Mouse (Mus musculus): ENCODE measurements around the gene Nol10.

Gene Nol10

GRCm38 (mm10) chr12:17348048-17349036 lies at the start of gene Nol10:
Nol10 (plus strand) TSS chr12:17348458.
- peak; percentile 89 for DNase-seq (ENCODE audit: low read depth)

DNA sequence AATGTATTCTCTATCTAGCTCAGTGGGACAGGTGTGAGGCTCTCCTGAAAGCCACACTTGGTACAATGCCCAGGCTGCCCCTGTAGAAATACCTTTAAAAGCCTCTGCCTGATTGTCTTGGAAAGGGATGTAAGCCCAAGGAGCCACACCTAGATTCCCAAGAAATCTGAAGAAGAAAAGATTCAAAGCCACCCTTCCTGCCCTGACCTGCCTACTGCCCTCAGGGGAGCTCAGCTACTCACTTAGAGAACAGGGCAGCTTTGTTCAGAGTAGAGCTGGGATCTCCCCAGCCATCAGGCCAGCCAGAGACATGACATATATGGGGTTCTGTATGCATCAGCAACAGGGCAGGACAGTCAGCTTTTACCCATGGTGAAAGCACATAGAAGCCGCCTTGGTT lies 48.4 kb upstream of the Nol10 start:
- no peak for DNase-seq (ENCODE audit: low read depth)

- DNase-seq (ENCODE audit: low read depth): no peak
Observed at GRCm38 (mm10) chr12:17305445-17305844, 42.8 kb upstream of the Nol10 start.

- DNase-seq (ENCODE audit: low read depth): no peak
Observed at GRCm38 (mm10) chr12:17308246-17308645, 40.0 kb upstream of the Nol10 start.

- DNase-seq (ENCODE audit: low read depth): no peak
Observed at GRCm38 (mm10) chr12:17310852-17311839, 37.1 kb upstream of the Nol10 start.

- peak; percentile 7 for DNase-seq (ENCODE audit: low read depth)
Observed at GRCm38 (mm10) chr12:17316096-17316495, 32.2 kb upstream of the Nol10 start.

DNA sequence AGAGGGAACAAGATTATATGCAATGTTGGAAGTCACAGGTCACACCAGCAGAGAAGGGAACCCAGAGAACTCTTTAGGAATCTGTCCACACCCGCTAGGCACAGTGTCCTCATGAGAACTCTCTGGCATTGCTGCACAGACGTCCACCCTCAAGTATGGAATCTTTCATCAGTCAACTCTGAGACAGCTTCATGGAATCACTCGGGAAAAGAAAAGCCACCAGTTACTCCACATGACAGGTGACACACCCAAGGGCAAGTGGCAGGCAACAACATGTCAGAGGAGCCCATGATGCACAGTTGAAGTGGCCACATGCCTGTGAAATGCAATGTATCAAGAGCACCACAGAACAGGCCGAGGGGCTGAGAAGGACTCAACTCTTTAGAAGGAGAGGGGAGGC lies 30.3 kb upstream of the Nol10 start:
- DNase-seq (ENCODE audit: low read depth): no peak

DNA sequence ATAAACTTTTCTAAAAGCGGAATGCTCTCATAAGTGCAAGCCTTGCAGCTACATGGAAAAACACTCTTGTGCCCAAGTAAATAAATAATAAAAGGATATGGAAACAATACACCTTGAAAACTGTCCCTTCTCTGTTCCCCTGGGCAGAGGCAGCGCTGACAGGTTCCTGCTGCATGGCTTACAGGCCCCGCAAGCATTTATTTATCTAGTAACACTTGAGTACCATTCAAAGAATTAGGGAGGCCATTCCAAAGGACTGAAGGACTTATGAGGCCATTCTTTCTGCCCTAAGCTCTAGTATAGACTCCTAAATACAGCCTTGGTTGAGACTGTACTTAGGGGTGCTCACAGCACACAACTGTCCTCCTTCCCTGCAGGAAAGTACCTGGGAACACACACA lies 29.8 kb upstream of the Nol10 start:
- no peak for DNase-seq (ENCODE audit: low read depth)

- no peak for DNase-seq (ENCODE audit: low read depth)
Observed at GRCm38 (mm10) chr12:17324549-17325470, 23.4 kb upstream of the Nol10 start.

DNA sequence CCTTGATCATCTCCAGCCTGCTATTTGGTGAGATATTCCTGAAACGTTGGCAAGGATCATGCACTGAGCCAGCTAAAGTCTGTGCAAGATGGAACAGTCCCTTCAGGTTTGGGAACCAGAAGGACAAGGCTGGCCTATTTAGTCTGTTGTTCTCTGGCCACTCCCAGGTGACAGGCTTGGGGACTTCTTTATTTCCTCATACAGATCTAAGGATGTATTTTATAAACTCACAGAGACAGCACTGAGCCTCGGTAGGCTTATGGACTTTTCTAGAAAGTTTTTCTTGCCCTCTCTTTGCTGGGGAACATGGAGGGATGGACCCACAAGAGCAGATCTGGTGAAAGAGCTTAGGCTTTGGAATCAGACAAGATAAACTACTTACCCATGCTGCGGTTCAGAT lies 19.0 kb upstream of the Nol10 start, which contains the start of gene Atp6v1c2:
Atp6v1c2 (minus strand) TSS at position 101 of the 400 bp plus-strand sequence.
- DNase-seq (ENCODE audit: low read depth): no peak

GRCm38 (mm10) chr12:17333459-17333858 lies 14.8 kb upstream of the Nol10 start:
- DNase-seq (ENCODE audit: low read depth): no peak

DNA sequence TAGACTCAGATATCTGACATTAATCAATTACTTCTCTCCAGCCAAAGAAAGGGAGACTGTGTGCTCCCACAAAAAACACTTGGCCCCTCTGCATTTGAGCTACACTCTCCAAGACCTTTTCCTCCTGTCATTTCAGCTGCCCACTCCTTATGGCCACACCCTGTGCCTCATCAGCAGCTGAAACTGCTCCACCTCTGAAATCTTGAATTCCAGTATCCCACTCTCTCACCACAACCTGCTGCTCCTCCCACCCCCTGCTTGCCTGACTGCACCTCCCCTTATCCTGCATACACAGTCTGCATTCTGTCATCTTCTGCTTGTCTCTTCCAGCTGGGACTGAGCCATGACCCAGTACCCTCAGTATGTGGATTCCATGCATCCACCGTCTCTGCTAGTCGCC lies 9.9 kb upstream of the Nol10 start:
- no peak for DNase-seq (ENCODE audit: low read depth)

DNA sequence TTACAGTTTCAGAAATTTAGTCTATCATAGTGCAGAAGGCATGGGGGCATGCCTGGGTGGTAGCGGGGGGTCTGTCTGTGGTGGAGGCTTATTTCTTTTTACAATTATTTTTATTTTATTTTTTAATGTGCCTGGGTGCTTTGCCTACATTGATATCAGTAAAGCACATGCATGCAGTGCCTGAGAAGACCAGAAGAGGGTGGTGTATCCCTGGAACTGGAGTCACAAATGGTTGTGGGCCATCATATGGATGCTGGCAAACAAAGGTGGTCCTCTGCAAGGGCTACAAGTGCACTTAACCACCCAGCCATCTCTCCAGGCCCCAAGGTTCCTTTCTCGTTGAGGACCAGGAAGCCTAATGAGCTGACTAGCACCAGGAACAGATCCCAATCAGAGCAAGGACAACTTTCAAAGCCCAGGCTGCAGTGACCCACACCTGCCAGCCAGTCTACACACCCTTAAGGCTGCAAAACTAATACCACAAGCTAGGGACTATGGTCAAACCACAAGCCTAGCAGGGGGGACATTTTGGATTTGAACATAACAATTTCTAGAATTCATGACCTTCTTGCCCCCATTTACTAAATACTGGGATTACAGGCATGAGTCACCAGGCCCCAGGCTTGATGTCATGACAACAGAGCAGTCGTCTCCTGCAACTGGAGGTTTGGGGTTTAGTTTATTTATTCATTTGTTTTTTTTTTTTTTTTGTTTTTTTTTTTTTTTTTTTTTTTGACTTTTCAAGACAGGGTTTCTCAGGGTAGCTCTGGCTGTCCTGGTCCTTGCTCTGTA lies 8.9 kb upstream of the Nol10 start:
- DNase-seq (ENCODE audit: low read depth): no peak

DNA sequence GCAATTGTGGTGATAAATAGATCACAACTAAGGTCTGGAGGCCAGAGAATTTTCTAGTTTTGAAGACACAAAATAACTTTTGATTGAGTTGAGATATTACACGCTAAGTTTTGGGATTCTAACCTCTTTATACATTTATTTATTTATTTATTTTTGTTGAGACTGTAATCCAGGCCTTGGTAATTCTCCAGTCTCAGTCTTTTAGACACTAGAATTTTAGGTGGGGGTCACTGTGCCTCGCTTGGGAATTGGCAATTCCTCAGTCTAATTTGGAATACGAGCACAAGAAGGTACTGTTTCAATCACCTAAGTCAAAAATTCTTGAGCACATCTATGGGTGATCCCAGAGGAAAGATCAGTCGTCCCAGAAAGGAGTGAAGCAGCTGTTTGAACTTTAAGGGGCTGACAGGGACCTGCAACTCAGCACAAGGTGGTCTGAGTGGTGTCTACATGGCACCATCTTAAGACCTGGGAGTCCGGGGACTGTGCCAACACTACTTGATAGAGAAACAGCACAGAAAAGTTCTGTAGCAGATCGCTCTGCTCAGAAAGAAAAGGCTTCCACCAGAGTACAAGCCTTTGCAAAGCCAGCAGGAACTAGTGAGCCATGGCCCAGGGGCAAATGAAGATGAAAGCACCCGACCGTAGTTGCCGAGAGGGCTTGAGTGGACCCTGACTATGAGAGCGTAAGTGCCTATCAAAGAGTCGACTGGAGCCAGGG lies 771 bp upstream of the Nol10 start:
- DNase-seq (ENCODE audit: low read depth): peak; percentile 28

DNA sequence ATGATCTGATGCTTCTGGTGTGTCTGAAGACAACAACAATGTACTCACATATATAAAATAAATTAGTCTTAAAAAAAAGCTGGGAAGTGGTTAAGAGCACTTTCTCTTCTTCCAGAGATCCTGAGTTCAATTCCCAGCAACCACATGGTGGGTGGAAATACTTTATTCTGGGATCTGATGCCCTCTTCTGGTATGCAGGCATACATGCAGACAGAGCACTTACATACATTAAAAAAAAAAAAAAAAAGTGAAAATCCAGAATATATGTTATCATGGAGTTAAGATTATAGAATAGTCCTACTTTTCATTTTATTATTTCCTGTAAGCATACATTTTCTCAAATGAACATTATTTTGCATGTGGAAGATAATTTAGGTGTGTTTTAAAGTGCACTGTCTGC lies 1.8 kb downstream of the Nol10 start:
- peak; percentile 46 for DNase-seq (ENCODE audit: low read depth)

GRCm38 (mm10) chr12:17356853-17357252 lies 8.6 kb downstream of the Nol10 start:
- DNase-seq (ENCODE audit: low read depth): no peak

DNA sequence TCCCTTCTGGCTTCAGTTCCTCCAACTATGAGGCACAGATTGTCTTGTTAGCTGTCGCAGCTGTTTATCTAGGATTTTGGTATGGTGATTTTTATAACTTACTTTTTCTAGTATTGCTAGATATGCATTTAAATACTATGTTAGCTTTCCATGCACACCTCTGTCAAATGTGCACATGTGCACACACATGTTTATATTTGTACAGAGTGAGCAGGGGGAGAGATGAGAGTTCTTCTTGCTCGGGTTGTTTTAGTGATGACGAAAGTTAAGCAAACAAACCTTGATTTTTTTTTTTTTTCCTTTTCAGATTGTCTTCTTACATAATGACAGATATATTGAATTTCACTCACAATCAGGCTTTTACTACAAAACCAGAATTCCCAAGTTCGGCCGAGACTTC lies 9.5 kb downstream of the Nol10 start:
- DNase-seq (ENCODE audit: low read depth): no peak

DNA sequence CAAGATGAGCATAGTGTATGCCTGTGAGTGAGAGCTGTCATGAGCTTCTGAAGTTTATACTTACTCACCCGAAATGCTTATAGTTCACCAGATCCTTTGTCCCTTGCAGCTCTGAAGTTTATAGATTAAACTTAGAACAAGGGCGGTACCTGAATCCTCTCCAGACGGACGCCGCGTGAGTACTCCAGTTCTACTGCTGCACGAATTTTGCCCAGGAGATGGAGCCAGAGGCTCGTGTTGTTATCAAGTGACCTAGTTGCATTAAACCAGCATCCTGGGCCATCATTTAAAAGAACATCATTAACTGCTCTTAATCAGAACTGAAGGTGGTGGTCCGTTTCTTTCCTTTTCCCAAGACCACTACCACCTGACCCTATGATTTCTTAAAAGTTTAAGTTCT lies 10.7 kb downstream of the Nol10 start:
- DNase-seq (ENCODE audit: low read depth): no peak

DNA sequence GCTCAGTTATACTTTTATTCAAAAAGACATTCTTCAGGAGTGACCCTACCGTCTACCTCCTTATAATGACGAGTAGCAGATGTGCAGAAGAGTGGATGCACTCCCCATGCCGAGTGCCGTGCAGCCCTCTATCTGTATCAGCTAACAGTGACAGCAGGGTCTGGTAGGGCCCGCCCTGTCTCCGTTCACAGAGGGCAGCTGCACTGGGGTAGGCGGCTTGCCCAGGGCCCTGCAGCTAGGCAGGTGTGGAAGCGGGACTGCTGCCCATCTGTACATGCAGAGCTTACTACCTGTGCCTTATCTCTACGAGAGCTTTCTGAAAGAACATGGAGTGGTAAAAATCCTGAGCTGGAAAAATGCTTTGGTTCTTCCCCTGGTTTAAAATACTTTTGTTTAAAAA lies 11.8 kb downstream of the Nol10 start:
- no peak for DNase-seq (ENCODE audit: low read depth)

- no peak for DNase-seq (ENCODE audit: low read depth)
Observed at GRCm38 (mm10) chr12:17360650-17361049, 12.4 kb downstream of the Nol10 start.

Data from 416B (cell line).